Comparison of ENCODE assay signal across 7 mouse cellular contexts in genomic region chr6:17748866-17749582, GRCm38 (mm10). TPM values are rescaled to one million over a fixed set of nuclear protein-coding genes. Genes with fewer than 3 reads are reported as not detected.
DNase-seq lines count a peak whose midpoint lies in the region; ATAC-seq lines count a peak whose summit lies in the region.

No protein-coding gene starts in this region.

- intact Hi-C loops in left cerebral cortex, postnatal 14 days (cut with DNase I) = no loop called here

- peak; percentile 84 to 89 for DNase-seq in cerebellum, postnatal 14 days
- DNase-seq in frontal cortex, postnatal 10 days (ENCODE audit: low spot score in 2 of 2) = peak; percentile 50 to 76
- DNase-seq in left cerebral cortex, postnatal 14 days (ENCODE audit: low spot score in 2 of 2) = peak; percentile 84 to 87
- peak; percentile 86 to 92 for DNase-seq in right cerebral cortex, postnatal 10 days (ENCODE audit: low spot score in 2 of 2)

- ATAC-seq in activated CD4-positive, CD25-positive, alpha-beta regulatory T cell, adult 4 months = peak; percentile 99
- peak; percentile 97 for ATAC-seq in inflammation-experienced regulatory T-cells, adult 6 months
- ATAC-seq in megakaryocyte progenitor cell, adult 5-6 weeks (replicated peaks; ENCODE audit: poor library complexity) = peak; percentile 79

RNA-seq across cellular contexts. Expression of gene St7, which starts 56.3 kb away (rescaled TPM):
- polyA plus RNA-seq in activated CD4-positive, CD25-positive, alpha-beta regulatory T cell, adult 4 months (2017; shearing (Covaris generic)) = 1 to 10 TPM; 4.2 to 4.6 TPM
- 1 to 10 TPM; 2.1 to 4.8 (median 3.9) TPM for polyA plus RNA-seq in inflammation-experienced regulatory T-cells, adult 6 months (2017; shearing (Covaris generic))
- total RNA-seq in left cerebral cortex, postnatal 14 days (2021) = 10 to 100 TPM; 36.8 to 38.5 TPM
- 32.6 and 46.3 TPM in 2 replicates for total RNA-seq in megakaryocyte progenitor cell, adult 5-6 weeks (2015)
- 37.4 and 40.3 TPM in 2 replicates for total RNA-seq in megakaryocyte progenitor cell, adult 5-6 weeks (2017)

Comparison
In these comparisons a context has a peak if more than half of its experiments do, and no peak if none do; other contexts are left out.
1. Peak in every context shown above with its lines: DNase-seq and ATAC-seq.